Mouse (Mus musculus) thymus, postnatal 4 days (tissue): Measurements from ENCODE around the gene Tmem87a.

Source experiments
- DNase-seq: peaks from one replicate; pipeline ENCODE4 v3.0.0; 2021

Gene Tmem87a

DNA sequence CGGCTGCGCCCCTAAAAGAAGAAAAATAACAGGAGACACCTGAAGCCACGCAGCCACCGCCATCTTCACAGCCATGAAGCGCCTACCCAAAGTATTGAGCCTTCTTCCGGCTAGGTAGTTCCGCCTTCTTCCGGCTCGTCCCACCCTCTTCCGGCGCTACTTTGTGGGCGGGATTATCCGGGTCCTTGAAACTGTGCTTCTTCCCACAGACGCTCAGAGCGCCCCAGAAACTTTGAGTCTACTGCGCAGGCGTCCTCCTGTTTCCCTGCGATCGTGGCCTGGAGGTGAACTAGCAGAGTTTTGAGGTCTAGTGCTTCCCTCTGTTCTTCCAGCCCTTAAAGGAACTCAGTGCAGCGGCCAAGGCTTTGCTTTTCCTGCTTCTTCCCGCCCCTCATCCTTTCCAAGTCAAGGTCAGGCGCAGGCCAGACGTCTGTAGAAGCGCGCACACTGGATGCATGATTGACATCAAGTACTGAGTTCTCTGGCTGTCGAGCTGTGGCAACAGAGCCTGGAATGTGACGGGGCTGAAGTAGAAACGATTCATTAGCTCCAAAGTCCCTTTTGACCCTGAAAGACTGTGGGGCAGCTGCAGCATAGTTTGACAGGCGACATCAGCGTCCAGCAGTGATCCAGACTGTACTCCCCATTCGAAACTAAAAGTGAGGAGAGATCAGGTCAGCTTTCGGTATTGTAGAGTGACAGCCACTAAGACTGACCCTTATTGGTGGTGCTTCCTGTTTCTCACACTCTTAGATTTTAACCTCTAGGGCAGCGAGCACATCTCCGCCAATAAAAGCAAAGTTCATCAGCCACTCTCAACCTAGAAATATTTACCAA lies at the start of gene Tmem87a:
TSS of gene Tmem87a (minus strand) at position 128 of the 837 bp plus-strand sequence.
- peak; percentile 94 for DNase-seq

DNA sequence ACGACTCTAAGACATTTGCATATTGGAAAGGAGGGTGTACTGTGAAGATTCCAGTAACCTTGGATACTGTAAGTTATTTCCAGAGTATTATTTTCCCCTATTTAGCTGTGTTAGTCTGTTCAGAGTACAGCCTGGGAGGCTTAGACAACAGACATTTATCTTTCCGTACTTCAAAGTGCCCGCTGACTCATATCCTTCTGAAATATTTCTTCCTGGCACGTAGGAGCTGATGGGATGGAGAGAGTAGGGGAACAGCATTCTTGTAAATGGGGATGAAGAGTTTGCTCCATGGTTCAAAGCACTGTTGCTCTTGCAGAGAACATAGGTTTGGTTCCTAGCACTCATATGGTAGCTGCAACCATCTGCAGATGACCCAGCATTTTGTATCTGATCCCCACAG lies 48.7 kb upstream of the Tmem87a start:
- no peak for DNase-seq

GRCm38 (mm10) chr2:120450724-120451123 lies 46.8 kb upstream of the Tmem87a start:
- DNase-seq = no peak

DNA sequence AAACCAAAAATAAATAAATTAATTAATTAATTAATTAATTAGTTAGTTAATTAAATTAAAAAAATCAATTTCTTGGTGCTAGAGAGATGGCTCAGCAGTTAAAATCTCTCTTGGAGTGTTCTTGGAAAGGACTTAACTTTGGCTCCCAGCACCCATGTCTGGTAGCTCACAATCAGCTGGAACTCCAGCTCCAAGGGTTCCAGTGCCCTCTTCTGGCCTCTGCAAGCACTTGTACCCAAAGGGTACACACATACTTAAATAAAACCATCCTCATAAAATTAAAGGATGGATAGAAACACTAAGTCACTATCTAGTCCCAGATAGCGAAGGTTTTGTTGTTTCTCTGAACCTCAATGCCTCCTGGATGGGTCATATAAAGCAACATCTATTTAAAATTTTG lies 43.4 kb upstream of the Tmem87a start:
- DNase-seq = peak; percentile 45

- peak; percentile 33 for DNase-seq
These were observed 42.5 kb upstream of the Tmem87a start for GRCm38 (mm10) chr2:120446373-120446772.

DNA sequence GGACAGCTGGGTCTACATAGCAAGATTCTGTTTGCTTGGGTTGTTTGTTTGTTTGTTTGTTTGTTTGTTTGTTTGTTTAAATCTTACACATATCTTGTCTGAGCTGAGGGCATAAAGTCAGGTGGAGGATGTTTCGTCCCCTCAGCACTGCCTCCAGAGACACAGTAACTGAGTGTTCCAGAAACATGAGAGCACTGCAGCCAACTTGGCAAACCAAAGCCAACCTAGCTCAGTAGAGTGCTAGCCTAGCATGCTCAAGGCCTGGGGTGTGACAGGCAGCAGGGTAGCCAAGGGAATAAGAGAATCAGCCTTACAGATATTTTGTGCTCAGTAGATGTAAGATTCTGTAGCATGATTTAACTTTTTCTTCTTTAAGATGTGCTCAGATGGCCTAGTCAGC lies 40.6 kb upstream of the Tmem87a start:
- no peak for DNase-seq

DNA sequence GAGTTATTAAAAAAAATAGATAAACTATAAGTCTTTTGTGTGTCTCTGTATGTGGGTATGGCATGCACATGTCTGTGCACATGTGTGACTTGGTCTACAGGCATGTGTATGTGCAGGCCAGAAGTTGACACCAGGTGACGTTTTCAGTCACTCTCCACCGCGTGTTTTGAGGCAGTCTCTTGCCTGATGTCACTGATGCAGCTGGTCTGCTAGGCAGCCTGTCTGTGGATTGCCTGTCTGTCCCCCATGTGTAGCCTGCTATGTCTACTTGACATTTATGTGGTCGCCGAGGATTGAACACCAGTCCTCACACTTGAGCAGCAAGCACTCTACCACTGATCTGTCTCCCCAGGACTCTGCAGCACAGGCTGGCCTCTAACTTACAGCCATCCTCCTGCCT lies 20.5 kb upstream of the Tmem87a start:
- DNase-seq = peak; percentile 58

DNA sequence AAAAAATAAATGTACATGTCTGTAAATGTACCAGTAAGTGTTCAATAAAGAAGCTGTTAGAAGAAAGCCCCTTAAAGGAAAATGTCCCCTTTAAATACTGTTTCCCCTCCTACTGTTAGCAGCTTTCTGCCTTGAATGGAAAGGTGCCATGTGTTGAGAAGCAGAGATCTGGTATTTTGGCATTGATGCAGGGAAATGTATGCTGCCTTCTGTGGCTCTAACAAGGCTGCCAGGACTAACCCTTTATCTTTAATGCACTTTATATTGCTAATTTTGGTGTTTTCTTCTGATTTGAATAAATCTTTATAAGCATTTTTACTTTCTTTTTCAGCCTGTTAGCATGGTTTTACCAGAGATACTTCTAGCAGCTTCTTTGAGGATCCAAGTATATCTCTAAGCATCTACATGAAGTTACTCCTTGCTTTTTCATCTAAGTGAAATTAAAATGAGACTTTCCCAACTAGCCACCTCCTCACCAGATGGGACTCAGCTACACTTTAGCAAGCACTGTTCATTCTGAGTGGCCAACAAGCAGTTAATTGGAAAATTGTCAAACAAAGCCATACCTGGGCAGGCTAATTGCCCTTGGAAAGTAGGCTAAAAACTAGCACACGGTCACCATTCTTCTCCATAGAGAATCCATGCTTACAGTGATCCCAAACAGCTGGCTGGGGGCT lies 11.0 kb upstream of the Tmem87a start:
- no peak for DNase-seq

DNA sequence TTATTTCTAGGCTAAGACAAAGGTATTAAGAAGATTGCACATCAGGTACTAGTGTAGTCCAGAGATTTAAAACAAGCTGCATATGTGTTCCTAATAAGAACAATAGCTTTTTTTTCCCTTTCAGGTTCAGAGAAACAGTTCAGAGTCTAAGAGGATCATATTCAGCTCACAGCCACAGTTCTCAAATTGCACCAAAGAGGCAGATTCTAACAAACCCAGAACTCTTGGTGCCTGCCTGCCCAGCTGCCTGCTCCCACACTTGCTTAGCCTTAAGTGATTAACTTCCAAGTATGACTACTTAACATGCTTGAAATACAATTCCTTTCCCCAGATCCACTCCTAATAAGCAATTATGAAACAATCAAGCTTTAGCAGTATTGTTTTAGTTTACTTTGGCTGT lies 10.2 kb upstream of the Tmem87a start:
- no peak for DNase-seq

- DNase-seq = no peak
These were observed 7.2 kb upstream of the Tmem87a start for GRCm38 (mm10) chr2:120411096-120411628.

DNA sequence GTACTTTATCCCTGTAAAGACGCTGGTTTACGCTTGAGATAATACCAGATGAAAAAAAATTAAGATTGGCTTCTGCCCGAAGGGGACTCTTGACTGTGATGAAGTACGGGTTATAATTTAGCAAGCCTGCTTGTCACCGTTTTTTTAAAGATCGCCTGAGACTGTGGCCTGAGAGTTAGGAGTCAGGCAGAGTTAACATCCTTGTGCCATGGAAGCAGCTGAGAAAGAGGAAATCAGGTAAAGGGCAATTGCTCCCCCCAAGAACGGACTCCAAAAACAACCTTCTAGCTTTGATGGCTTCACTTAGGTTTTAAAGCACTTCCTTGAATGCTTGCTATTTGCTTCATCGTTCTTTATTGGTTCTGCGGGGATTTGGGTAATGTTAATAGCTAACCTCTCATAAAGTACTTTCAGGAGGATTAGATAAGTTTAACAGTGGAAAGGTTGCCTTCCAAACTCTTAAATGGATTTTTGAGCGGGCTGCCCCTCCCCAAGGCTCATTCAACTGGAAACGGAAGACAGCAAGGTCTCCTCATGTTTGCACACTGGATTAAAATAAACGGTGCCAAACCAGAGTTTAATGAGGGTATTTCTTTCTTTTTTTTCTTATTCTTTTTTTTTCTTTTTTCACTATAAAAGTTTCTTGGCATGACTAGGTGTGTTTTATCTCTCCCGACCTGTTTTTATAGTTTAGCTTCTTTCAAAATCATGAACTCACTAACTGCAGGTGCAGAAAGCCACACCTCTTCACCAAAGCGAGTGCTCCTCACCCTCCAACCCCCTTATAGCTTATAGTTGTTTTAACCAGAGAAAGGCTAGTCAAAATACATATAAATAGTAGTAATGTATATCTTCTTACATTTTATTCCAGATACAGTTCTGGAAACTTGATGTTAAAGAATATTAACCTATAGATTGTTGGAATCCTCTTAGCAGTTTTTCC lies 1.2 kb upstream of the Tmem87a start:
- DNase-seq = peak; percentile 37

DNA sequence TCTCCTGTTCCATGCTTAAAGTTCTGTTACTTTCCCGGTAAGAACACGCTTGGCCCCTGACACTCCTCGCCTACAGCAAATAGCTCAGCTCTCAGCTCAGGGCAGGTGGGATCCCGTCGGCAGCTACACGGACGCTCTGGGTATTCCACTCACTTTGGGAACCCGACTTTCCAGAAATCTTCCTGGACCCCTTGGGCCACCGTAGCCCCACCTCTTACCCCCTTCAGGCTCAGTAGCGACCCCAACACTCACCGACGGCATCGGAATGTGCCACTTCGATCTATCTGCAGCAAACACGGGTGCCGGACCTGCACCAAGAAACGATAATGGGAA lies 294 bp downstream of the Tmem87a start, which contains the start of gene Ganc:
TSS of gene Ganc (plus strand) at position 244 of the 333 bp plus-strand sequence.
- no peak for DNase-seq

- no peak for DNase-seq
These were observed 1.1 kb downstream of the Tmem87a start for GRCm38 (mm10) chr2:120402813-120403212.

GRCm38 (mm10) chr2:120397951-120398350 lies 6.0 kb downstream of the Tmem87a start:
- DNase-seq = no peak

- peak; percentile 57 for DNase-seq
These were observed 11.5 kb downstream of the Tmem87a start for GRCm38 (mm10) chr2:120392406-120392805.

DNA sequence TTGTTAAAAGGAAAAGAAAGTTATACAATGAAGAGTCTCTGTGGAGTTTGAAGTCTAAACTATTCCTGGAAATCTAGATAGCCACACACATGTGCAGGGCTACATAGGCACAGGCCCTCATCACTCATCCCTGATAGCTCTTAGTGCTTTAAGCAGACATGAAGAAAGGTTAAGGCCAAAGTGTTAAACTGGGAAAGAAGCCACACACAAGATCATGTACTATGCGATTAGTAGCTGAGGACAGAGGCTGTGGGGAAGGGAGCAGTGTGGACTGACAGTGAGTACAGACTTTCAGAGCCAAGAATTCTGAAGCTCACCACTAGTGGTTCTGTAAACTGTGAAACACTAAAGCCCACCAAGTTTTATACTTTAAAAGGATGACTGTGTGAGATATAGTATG lies 13.0 kb downstream of the Tmem87a start:
- no peak for DNase-seq

GRCm38 (mm10) chr2:120389376-120389775 lies 14.5 kb downstream of the Tmem87a start:
- DNase-seq = no peak

- no peak for DNase-seq
These were observed 16.6 kb downstream of the Tmem87a start for GRCm38 (mm10) chr2:120387291-120387690.

DNA sequence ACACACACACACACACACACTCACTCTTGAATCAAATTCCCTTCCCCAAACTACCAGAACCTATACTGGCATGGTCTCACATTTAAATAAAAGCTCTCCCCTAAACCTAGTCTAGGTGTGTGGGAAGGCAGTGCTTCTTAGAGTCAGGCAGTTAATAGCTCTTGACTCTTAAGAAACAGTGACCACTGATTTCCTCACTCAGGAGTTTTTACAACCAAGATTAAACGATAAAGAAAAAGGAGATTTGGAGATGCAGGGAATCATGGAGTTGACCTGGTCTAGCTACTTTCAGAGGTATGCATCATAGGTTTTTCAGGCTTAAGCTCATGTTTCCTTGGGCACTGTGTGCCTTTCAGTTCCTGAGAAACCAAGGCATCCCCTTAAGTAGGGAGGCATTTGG lies 17.6 kb downstream of the Tmem87a start:
- DNase-seq = no peak

DNA sequence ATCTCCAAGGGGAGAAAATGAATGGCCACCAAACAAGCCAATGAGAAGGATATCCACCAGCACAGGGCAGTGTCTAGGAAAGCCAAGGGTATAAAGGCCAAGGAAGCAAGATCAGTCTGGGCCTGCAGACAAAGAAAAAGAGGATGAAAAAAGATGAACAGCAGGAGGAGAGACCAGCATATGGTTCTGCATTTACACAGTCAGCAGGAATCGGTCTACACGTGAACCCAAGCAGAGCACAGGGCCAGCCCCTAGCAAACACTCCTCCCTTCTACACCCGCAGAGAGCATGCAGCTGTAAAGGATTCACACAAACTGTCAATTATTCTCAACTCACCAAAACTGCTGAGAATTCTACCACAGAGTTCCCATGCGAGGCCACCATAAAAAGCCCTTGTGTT lies 30.1 kb downstream of the Tmem87a start:
- DNase-seq = no peak

GRCm38 (mm10) chr2:120367416-120368207 lies 36.3 kb downstream of the Tmem87a start:
- no peak for DNase-seq

- DNase-seq = no peak
These were observed 37.4 kb downstream of the Tmem87a start for GRCm38 (mm10) chr2:120366501-120366900.
